Mouse (Mus musculus): ENCODE measurements around the gene Gm34653. TPM values are rescaled to one million over a fixed set of nuclear protein-coding genes. Genes with fewer than 3 reads are reported as not detected.

Gene Gm34653
- polyA plus RNA-seq, 1 experiment from 2014 or later: not detected

Other genes with a start within 250 kb of the Gm34653 start
- 102 and 105 TPM in 2 replicates for gene Gapvd1, start 77.8 kb upstream of the Gm34653 start, polyA plus RNA-seq (2015; fragmentation: Nextera tagmentation; extraction: Ambion mirVana)
- gene Hspa5, start 61.0 kb upstream of the Gm34653 start, polyA plus RNA-seq (2015; fragmentation: Nextera tagmentation; extraction: Ambion mirVana): 475 and 549 TPM in 2 replicates
- gene Rabepk, start 33.1 kb upstream of the Gm34653 start, polyA plus RNA-seq (2015; fragmentation: Nextera tagmentation; extraction: Ambion mirVana): 23.2 and 31.7 TPM in 2 replicates
- gene Fbxw2, start 6.7 kb upstream of the Gm34653 start, polyA plus RNA-seq (2015; fragmentation: Nextera tagmentation; extraction: Ambion mirVana): 101 and 102 TPM in 2 replicates
- 0.32 and 1.2 TPM in 2 replicates for gene Cutal, start 41.4 kb downstream of the Gm34653 start, polyA plus RNA-seq (2015; fragmentation: Nextera tagmentation; extraction: Ambion mirVana)
- 88.9 and 97.3 TPM in 2 replicates for gene Psmd5, start 42.0 kb downstream of the Gm34653 start, polyA plus RNA-seq (2015; fragmentation: Nextera tagmentation; extraction: Ambion mirVana)
- gene Phf19, start 81.0 kb downstream of the Gm34653 start, polyA plus RNA-seq (2015; fragmentation: Nextera tagmentation; extraction: Ambion mirVana): 2.2 and 3.5 TPM in 2 replicates
- gene Traf1, start 128.8 kb downstream of the Gm34653 start, polyA plus RNA-seq (2015; fragmentation: Nextera tagmentation; extraction: Ambion mirVana): 3.9 and 5.4 TPM in 2 replicates
- 0.61 and 0.68 TPM in 2 replicates for gene Hc, start 228.4 kb downstream of the Gm34653 start, polyA plus RNA-seq (2015; fragmentation: Nextera tagmentation; extraction: Ambion mirVana)